Comparison of ENCODE assay signal across 22 mouse cellular contexts in genomic region chr3:107625536-107625935, GRCm38 (mm10). TPM values are rescaled to one million over a fixed set of nuclear protein-coding genes. Genes with fewer than 3 reads are reported as not detected.
"Had no signal": no experiment of that assay in that cellular context is flagged by ENCODE, and none has a peak within 500 bp of the region (broad histone marks: within the 10 kb centered on the region; RNA-seq: fewer than 3 reads in every experiment).

No protein-coding gene starts in this region.

- DNase-seq: kidney, adult 9 months; kidney, postnatal 14 days; kidney, postnatal 4 days; liver; lung, adult 18-20 months; lung, postnatal 10 days; lung, postnatal 36 days; retina, postnatal 1 day; right cerebral cortex, postnatal 4 days; thymus, adult 18-20 months; thymus, postnatal 36 days had no signal

- ATAC-seq: intestine, postnatal 0 days; liver, embryonic 12.5 days; midbrain, embryonic 13.5 days; midbrain, embryonic 16.5 days had no signal

RNA-seq across cellular contexts. Expression of gene Gm10961, which starts 5.6 kb away (rescaled TPM):
- total RNA-seq: layer of hippocampus, adult 18-20 months; layer of hippocampus, postnatal 25 days; left cerebral cortex, adult 18-20 months; left cerebral cortex, postnatal 25 days; megakaryocyte-erythroid progenitor cell, adult 5-6 weeks; monocyte, adult 5-6 weeks; neutrophil, adult 5-6 weeks had no signal

RNA-seq across cellular contexts. Expression of gene Alx3, which starts 30.7 kb away (rescaled TPM):
- total RNA-seq: megakaryocyte-erythroid progenitor cell, adult 5-6 weeks; monocyte, adult 5-6 weeks; neutrophil, adult 5-6 weeks had no signal
